8 mouse cellular contexts compared by ENCODE assay signal in the genomic region with DNA sequence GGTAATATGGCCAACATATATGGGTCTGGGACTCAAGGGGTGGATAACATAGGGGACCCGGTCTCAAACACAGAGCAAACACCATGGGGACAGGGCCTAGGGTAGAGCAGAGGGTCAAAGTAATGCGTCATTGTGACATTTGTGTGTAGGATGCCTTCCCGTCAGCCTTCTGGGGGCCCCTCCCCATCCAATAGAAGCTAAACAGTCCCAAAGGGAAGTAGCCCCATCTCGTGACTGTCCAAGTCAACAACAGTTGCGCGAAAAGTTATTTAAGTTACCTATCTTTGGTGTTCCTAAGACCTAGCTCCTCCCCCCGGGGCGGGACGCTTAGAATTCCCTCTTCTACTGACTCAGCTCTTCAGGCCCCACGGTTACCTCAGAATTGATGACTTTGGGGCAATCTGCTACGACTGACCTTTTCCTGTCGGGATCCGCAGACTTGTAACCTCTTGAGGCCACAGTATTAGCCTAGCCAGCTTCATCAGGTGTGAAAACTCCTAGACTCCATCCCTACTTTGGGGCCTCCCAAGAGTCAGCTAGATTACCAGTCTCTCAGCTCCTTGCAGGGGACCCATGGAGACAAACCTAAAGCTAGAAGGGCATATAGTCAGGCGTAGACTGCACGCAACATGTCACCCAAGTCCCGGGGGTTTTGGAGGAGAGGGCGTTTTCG. TPM values are rescaled to one million over a fixed set of nuclear protein-coding genes. Genes with fewer than 3 reads are reported as not detected.
DNase-seq lines count a peak whose midpoint lies in the region; ATAC-seq and TF ChIP-seq lines count a peak whose summit lies in the region.

No protein-coding gene starts in this region.

- no peaks in the 10 kb centered on the region for H3K36me3 ChIP-seq in ES-E14 (ENCODE audit: control insufficient read depth, insufficient read depth, low read length, poor library complexity, severe bottlenecking)
- H3K36me3 ChIP-seq in forebrain, embryonic 15.5 days, result no peaks in the 10 kb centered on the region
- no peaks in the 10 kb centered on the region for H3K36me3 ChIP-seq in midbrain, embryonic 10.5 days

- in situ Hi-C loops in ES-E14 (cut with MboI; ENCODE audit: low sequenced_read_pairs in 2 of 2, unreplicated experiment in 2 of 2), result no loop called here

- WGBS in forebrain, embryonic 15.5 days, result 15% methylated on average over 18 of the region's 18 CpGs
- WGBS in midbrain, embryonic 10.5 days, result 12% methylated on average over 18 of the region's 18 CpGs

- peak overlapping the region; percentile 77 for H3K4me2 ChIP-seq in forebrain, embryonic 15.5 days (replicated peaks)

- H3K27me3 ChIP-seq in forebrain, embryonic 15.5 days, result no peaks in the 10 kb centered on the region
- peaks cover 14% of the 10 kb centered on the region for H3K27me3 ChIP-seq in midbrain, embryonic 10.5 days (ENCODE audit: low read depth, poor library complexity, severe bottlenecking)

- H3K4me3 ChIP-seq in ES-E14 (ENCODE audit: insufficient read depth in 1 of 2, low read depth in 1 of 2, low read length in 2 of 2, poor library complexity in 1 of 2, severe bottlenecking in 1 of 2), result peak overlapping the region; percentile 51 to 57
- peak overlapping the region; percentile 37 for H3K4me3 ChIP-seq in forebrain, embryonic 15.5 days
- peak overlapping the region; percentile 59 for H3K4me3 ChIP-seq in midbrain, embryonic 10.5 days

- H3K27ac ChIP-seq in ES-E14 (ENCODE audit: insufficient read depth, low read depth, low read length, poor library complexity, severe bottlenecking), result peak overlapping the region; percentile 50
- H3K27ac ChIP-seq in forebrain, embryonic 15.5 days (replicated peaks), result no peak overlapping the region
- peak overlapping the region; percentile 78 for H3K27ac ChIP-seq in midbrain, embryonic 10.5 days (replicated peaks)

- peak overlapping the region; percentile 48; the same call in 1 of the 2 replicates for H3K9ac ChIP-seq in ES-E14 (ENCODE audit: insufficient read depth, low read depth, low read length, poor library complexity, severe bottlenecking)
- H3K9ac ChIP-seq in forebrain, embryonic 15.5 days (replicated peaks), result peak overlapping the region; percentile 20

- peaks cover 2 to 7% of the 10 kb centered on the region in 2 experiments; a peak in 2 of 4 replicates for H3K4me1 ChIP-seq in ES-E14 (ENCODE audit: control insufficient read depth in 2 of 2, insufficient read depth in 2 of 2, low read length in 2 of 2, poor library complexity in 1 of 2)
- H3K4me1 ChIP-seq in forebrain, embryonic 15.5 days, result peaks cover 12% of the 10 kb centered on the region
- peaks cover 14% of the 10 kb centered on the region for H3K4me1 ChIP-seq in midbrain, embryonic 10.5 days

- peak; percentile 22 to 33 for DNase-seq in cerebellum, adult 18-20 months
- DNase-seq in ES-E14 (ENCODE audit: low read depth, low spot score) (peak; percentile 66), MN1 (ENCODE audit: low spot score) (no peak)
- DNase-seq in kidney, postnatal 4 days, result peak; percentile 66 to 76
- peak; percentile 18 for DNase-seq in midbrain, embryonic 10.5 days (ENCODE audit: low spot score)
- DNase-seq in right cerebral cortex, postnatal 25 days, result no peak

- H3K9me3 ChIP-seq in ES-E14 (ENCODE audit: control insufficient read depth, insufficient read depth, low read depth, low read length), result no peaks in the 10 kb centered on the region
- no peaks in the 10 kb centered on the region for H3K9me3 ChIP-seq in forebrain, embryonic 15.5 days
- no peaks in the 10 kb centered on the region for H3K9me3 ChIP-seq in midbrain, embryonic 10.5 days (replicated peaks)

- ATAC-seq in cerebellum, adult (ENCODE audit: insufficient number of reproducible peaks, low FRiP score, low TSS enrichment), result no peak
- 0 out of 2 replicates have a peak, but pooled peaks have one; percentile 11 for ATAC-seq in forebrain, embryonic 15.5 days (replicated peaks)

TF ChIP-seq in ES-E14, 5 proteins besides CTCF, POLR2A, EP300 and RAD21:
- TF ChIP-seq HCFC1 (IDR thresholded peaks at IDR 0.05; ENCODE audit: borderline replicate concordance, insufficient read depth, low read length) (0 out of 2 replicates have a peak, but pooled peaks have one; percentile 28), ZC3H11A (IDR thresholded peaks at IDR 0.05; ENCODE audit: borderline replicate concordance, low read depth, low read length) (no peak), MAFK (IDR thresholded peaks at IDR 0.05; ENCODE audit: insufficient read depth, low read depth, low read length) (peak; percentile 81)

RNA-seq across cellular contexts. Expression of a gene that starts 20.2 kb away (rescaled TPM):
- total RNA-seq in ES-E14 (2012; rRNA removed), result 503 and 657 TPM in 2 replicates
- 3,899 and 4,029 TPM in 2 replicates for polyA plus RNA-seq in forebrain, embryonic 15.5 days (2015; fragmentation: Nextera tagmentation; extraction: Ambion mirVana)
- 2,611 and 2,764 TPM in 2 replicates for polyA plus RNA-seq in midbrain, embryonic 10.5 days (2016; fragmentation: Nextera tagmentation; extraction: Ambion mirVana)

RNA-seq across cellular contexts. Expression of a gene that starts 57.3 kb away (rescaled TPM):
- 39.6 and 41.2 TPM in 2 replicates for total RNA-seq in ES-E14 (2012; rRNA removed)
- polyA plus RNA-seq in forebrain, embryonic 15.5 days (2015; fragmentation: Nextera tagmentation; extraction: Ambion mirVana), result 35.7 and 35.9 TPM in 2 replicates
- 39.0 and 42.1 TPM in 2 replicates for polyA plus RNA-seq in midbrain, embryonic 10.5 days (2016; fragmentation: Nextera tagmentation; extraction: Ambion mirVana)

Comparison
In these comparisons a context has a peak if more than half of its experiments do, and no peak if none do; other contexts are left out.
1. DNase-seq: peak in cerebellum, adult 18-20 months (2 of 2), ES-E14 (single experiment), kidney, postnatal 4 days (2 of 2) and midbrain, embryonic 10.5 days (single experiment); none in MN1 (single experiment) and right cerebral cortex, postnatal 25 days (single experiment).
2. Peak in every context shown above with its lines, with median percentiles within 50 percentile points of each other: H3K4me3 ChIP-seq.